Mouse (Mus musculus): Measurements from ENCODE around the gene Emg1. TPM values are rescaled to one million over a fixed set of nuclear protein-coding genes. Genes with fewer than 3 reads are reported as not detected.

Gene Emg1
- 252 and 358 TPM in 2 replicates for polyA plus RNA-seq (2012)

DNA sequence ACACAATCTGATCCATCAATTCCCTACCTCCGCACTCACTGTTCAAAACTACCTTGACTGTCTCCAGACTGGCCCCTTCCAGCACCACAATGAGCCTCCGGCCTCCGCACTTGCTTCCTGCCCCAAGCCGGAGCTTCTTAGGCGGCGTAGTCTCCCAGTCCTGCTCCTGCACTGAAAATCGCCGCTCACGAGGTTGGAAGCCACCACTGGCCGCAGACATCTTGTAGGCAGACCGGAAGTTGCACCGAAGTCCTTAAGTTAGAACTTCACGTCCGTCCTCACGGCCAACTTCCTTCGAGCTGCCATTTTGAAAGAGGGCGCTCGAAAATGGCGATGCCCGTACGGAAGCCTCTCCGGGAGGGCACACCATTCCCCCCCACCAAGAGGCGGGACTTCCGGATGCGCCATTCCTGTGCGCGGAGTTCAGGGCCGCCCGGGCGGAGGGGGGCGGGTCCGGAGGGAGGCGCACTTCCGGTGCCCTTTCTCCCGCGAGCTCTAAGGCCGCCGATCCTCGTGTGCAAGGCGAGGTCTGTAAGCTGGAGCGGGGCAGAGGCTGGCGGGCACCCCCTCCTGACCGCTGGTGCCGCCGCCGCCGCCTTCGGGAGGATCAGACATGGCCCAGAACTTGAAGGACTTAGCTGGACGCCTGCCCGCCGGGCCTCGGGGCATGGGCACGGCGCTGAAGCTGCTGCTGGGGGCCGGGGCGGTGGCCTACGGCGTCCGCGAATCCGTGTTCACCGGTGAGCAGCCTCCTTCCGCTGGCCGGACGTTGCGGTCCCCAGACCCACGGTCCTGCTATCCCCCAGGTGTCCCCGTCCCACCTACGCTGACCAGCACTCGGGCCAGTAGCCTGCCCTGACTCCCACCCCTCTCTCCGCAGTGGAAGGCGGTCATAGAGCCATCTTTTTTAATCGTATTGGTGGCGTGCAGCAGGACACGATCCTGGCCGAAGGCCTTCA lies at the start of gene Emg1, which contains the start of gene Phb2:
TSS of gene Emg1 (minus strand) at position 355 of the 959 bp plus-strand sequence.
TSS of gene Phb2 (plus strand) at position 513 of the 959 bp plus-strand sequence.
- TF ChIP-seq GATA1 (IDR thresholded peaks at IDR 0.05; ENCODE audit: low read length): no peak

- no peak for TF ChIP-seq GATA1 (IDR thresholded peaks at IDR 0.05; ENCODE audit: low read length)
Measured at GRCm38 (mm10) chr6:124759259-124759658, 47.3 kb upstream of the Emg1 start.

GRCm38 (mm10) chr6:124758849-124759232 lies 46.9 kb upstream of the Emg1 start:
- TF ChIP-seq GATA1 (IDR thresholded peaks at IDR 0.05; ENCODE audit: low read length): no peak

GRCm38 (mm10) chr6:124757909-124758848 lies 46.2 kb upstream of the Emg1 start:
- no peak for TF ChIP-seq GATA1 (IDR thresholded peaks at IDR 0.05; ENCODE audit: low read length)

DNA sequence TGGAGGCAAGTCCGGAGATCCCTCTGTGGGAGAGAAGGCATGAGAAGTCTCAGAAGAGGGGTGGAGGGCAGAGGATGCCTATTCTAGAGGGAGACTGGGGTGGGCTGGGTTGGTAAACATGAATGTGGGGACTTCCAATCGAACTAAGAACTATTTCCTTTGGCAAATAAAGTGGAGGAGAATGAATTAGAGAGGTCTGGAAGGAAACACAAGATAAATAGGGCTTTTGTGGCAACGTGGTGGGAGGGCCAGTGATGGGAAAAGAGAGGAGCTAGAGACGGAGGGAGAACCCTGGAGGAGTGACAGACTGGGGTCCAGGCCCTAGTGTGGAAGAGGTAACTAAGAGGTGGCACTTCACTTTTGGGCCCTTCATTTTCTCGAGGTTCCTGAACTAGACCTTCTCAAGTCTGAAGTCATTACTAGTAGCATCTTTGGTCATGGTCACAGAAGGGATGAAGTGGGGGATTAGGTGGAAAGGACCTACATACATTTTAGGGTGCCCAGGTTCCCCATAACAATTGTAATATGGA lies 45.4 kb upstream of the Emg1 start:
- TF ChIP-seq GATA1 (IDR thresholded peaks at IDR 0.05; ENCODE audit: low read length): no peak

- TF ChIP-seq GATA1 (IDR thresholded peaks at IDR 0.05; ENCODE audit: low read length): no peak
Measured at GRCm38 (mm10) chr6:124756652-124757350, 44.8 kb upstream of the Emg1 start.

DNA sequence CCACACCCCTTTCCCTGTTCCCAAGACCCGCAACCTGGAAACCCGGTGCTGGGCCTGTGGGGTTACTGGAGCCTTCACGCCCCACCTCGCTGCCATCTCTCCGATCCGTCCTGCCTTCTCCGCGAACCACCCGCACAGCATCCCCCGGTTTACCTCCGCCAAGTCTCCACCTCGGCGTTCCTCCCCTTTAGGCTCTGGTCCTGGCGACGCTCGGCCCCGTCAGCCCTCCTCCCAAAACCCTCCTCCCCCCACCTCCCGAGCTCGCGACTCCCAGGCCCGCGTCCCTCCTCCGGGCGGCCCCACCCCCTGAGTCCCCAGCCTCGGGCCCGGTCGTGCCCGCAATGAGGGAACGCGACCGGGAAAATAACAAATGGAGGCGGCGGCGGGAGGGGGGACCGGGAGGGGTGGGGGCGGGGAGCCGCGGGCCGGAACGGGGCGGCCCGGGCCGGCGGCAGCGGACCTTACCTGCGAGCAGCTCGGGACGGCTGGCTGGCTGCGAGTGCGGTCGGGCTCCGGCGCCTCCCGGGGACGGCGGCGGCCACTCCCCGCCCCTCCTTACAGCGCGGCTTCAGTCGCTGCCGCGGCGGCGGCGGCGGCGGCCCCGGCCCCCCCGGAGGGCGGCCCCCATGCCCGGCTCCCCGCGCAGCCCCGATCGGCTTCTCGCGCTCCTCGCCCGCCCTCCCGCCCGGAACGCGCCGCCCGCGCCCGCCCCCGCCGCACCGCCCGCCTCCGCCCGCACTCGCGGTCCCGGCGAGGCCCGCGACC lies 44.0 kb upstream of the Emg1 start, which contains the start of the genes Gm45234 and Atn1:
TSS of gene Gm45234 (minus strand) at position 191 of the 765 bp plus-strand sequence.
TSS of gene Atn1 (minus strand) at position 694 of the 765 bp plus-strand sequence.
- TF ChIP-seq GATA1 (IDR thresholded peaks at IDR 0.05; ENCODE audit: low read length): no peak

- TF ChIP-seq GATA1 (IDR thresholded peaks at IDR 0.05; ENCODE audit: low read length): no peak
Measured at GRCm38 (mm10) chr6:124755306-124755705, 43.3 kb upstream of the Emg1 start.

DNA sequence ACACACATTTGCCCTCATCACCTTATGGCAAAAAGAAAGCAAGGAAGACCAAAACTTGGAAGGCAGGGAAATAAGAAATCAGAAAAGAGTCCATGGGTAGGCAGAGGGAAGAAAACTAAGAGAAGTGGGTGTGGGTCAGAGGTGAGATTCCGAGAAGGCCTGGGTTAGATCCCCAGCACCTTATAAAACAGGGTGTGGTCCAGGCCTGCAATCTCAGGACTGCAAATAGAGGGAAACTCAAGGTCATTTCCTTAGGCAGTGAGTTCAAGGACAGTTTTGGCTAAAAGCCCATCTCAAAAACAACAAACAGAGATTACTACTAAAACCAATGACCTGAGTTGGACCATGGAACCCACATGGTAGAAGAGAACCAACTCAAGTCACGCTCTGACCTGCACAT lies 41.9 kb upstream of the Emg1 start:
- no peak for TF ChIP-seq GATA1 (IDR thresholded peaks at IDR 0.05; ENCODE audit: low read length)

GRCm38 (mm10) chr6:124750405-124750804 lies 38.4 kb upstream of the Emg1 start:
- no peak for TF ChIP-seq GATA1 (IDR thresholded peaks at IDR 0.05; ENCODE audit: low read length)

- no peak for TF ChIP-seq GATA1 (IDR thresholded peaks at IDR 0.05; ENCODE audit: low read length)
Measured at GRCm38 (mm10) chr6:124746654-124747632, 35.0 kb upstream of the Emg1 start.

DNA sequence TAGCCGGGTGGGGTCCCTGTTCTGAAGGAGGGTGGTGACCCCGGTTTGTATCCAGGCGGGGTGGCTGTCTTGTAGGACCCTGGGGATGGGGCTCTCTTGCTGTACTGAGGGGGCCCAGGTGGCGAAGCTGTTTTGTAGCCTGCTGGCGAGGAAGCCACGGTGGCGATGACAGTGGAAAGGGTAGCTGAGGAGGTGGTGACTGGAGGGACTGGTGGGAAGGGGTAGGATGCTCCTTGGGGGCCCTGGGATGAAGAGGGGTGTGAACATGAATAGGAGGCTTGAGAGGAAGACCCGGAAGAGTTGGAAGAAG lies 34.3 kb upstream of the Emg1 start:
- TF ChIP-seq GATA1 (IDR thresholded peaks at IDR 0.05; ENCODE audit: low read length): no peak
